ENCODE assay signal across 9 mouse cellular contexts in genomic region chr5:66523681-66524503, GRCm38 (mm10).
DNase-seq lines count a peak whose midpoint lies in the region; ATAC-seq lines count a peak whose summit lies in the region.
"Had no signal": no experiment of that assay in that cellular context is flagged by ENCODE, and none has a peak within 500 bp of the region (broad histone marks: within the 10 kb centered on the region; RNA-seq: fewer than 3 reads in every experiment).

No protein-coding gene starts in this region.

- H3K36me3 ChIP-seq in lung, embryonic 15.5 days, result no peaks in the 10 kb centered on the region
- H3K36me3 ChIP-seq in intestine, embryonic 16.5 days (ENCODE audit: control insufficient read depth, insufficient read depth, low read length), result no peaks in the 10 kb centered on the region

- no peak overlapping the region for H3K4me3 ChIP-seq in lung, embryonic 15.5 days
- no peak overlapping the region for H3K4me3 ChIP-seq in intestine, embryonic 16.5 days (ENCODE audit: low read length)
- H3K4me3 ChIP-seq: erythroblast, embryonic 14.5 days had no signal

- WGBS in lung, embryonic 15.5 days, result 51% methylated on average over 16 of the region's 16 CpGs
- WGBS in intestine, embryonic 16.5 days, result 68% methylated on average over 16 of the region's 16 CpGs

- H3K9me3 ChIP-seq in lung, embryonic 15.5 days, result no peaks in the 10 kb centered on the region
- no peaks in the 10 kb centered on the region for H3K9me3 ChIP-seq in intestine, embryonic 16.5 days (ENCODE audit: control insufficient read depth, low read length)

- H3K4me2 ChIP-seq in lung, embryonic 15.5 days, result peak overlapping the region; percentile 26; the same call in 1 of the 2 replicates
- H3K4me2 ChIP-seq in intestine, embryonic 16.5 days (ENCODE audit: low read depth, low read length), result no peak overlapping the region

- no peak overlapping the region for H3K9ac ChIP-seq in lung, embryonic 15.5 days
- H3K9ac ChIP-seq in intestine, embryonic 16.5 days (ENCODE audit: low read depth, low read length), result no peak overlapping the region

- no peaks in the 10 kb centered on the region for H3K27me3 ChIP-seq in lung, embryonic 15.5 days
- H3K27me3 ChIP-seq in intestine, embryonic 16.5 days (replicated peaks; ENCODE audit: control insufficient read depth, insufficient read depth, low read length), result no peaks in the 10 kb centered on the region

- peak overlapping the region; percentile 64 for H3K27ac ChIP-seq in lung, embryonic 15.5 days
- no peak overlapping the region for H3K27ac ChIP-seq in intestine, embryonic 16.5 days (ENCODE audit: low read length)

- H3K4me1 ChIP-seq in lung, embryonic 15.5 days, result peaks cover 40% of the 10 kb centered on the region
- peaks cover 6% of the 10 kb centered on the region; the same call in 1 of the 2 replicates for H3K4me1 ChIP-seq in intestine, embryonic 16.5 days (ENCODE audit: control insufficient read depth, insufficient read depth, low read length)

- peak; percentile 45; the same call in 1 of the 2 replicates for ATAC-seq in cerebellum, adult (ENCODE audit: insufficient number of reproducible peaks, low FRiP score, low TSS enrichment)
- no peak for ATAC-seq in lung, embryonic 15.5 days (ENCODE audit: borderline replicate concordance, extremely low read depth, low FRiP score, low TSS enrichment)
- ATAC-seq in megakaryocyte-erythroid progenitor cell, adult 5-6 weeks (replicated peaks; ENCODE audit: low FRiP score, low TSS enrichment, poor library complexity, severe bottlenecking), result peak; percentile 82
- ATAC-seq in intestine, embryonic 16.5 days, result no peak

- DNase-seq in cerebellum, adult 11 months, result no peak
- DNase-seq in lung, postnatal 4 days, result no peak
- DNase-seq in fibroblast of lung, adult 2 months (ENCODE audit: low read depth), result peak; percentile 83
- DNase-seq in urinary bladder, adult 18-20 months (ENCODE audit: low spot score in 2 of 2), result no peak

Comparison
In these comparisons a context has a peak if more than half of its experiments do, and no peak if none do; other contexts are left out.
1. ATAC-seq: peak in cerebellum, adult (single experiment) and megakaryocyte-erythroid progenitor cell, adult 5-6 weeks (single experiment); none in lung, embryonic 15.5 days (single experiment) and intestine, embryonic 16.5 days (single experiment).